Mouse (Mus musculus): ENCODE data around the gene Racgap1. TPM values are rescaled to one million over a fixed set of nuclear protein-coding genes. Genes with fewer than 3 reads are reported as not detected.

The Racgap1 gene
- polyA plus RNA-seq (2015; fragmentation: Nextera tagmentation; extraction: Ambion mirVana): 105 and 106 TPM in 2 replicates

DNA sequence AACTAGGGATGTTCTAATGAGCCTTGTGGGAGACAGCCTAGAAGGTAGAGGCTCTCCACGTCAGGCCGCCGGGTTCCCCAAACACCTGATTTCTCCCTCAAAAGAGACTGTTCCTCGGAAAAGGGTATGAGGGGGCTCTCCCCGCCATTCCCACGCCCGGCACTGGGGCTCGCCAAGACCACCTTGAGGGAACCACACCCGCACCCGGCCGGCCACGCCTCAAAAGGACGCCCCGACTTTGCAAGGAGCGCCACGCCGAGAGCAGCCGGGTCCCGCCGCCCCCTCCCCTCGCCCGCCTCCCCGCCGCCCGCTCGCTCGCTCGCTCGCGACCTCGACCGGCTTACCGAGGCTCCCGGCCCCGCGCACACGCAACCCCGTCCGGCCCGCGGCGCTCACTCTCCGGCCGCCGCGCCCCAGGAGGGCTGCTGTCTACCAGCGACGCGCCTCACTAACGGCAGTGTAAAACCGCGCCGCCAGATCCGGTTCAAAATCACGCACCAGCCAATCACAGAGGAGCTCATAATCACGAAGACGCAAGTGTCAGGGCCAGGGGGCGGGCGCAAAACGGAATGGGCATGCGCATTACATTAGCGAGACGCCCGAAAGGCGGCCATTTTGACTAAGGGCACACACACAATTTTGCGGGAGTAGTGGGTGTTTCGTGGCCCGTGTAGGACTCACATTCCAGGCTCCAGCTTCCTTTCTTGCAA lies at the start of gene Racgap1:
TSS of gene Racgap1 (minus strand) at position 494 of the 710 bp plus-strand sequence.
- peaks cover 44% of the 10 kb centered on the region for H3K4me1 ChIP-seq
- H3K9ac ChIP-seq: peak within 1 kb of the TSS; percentile 72
- H3K27ac ChIP-seq: no peak within 1 kb of the TSS; the same call in 1 of the 2 replicates
- H3K9me3 ChIP-seq: no peaks in the 10 kb centered on the region
- H3K4me2 ChIP-seq: peak within 1 kb of the TSS; percentile 83
- H3K4me3 ChIP-seq: peak within 1 kb of the TSS; percentile 90
- ATAC-seq (ENCODE audit: insufficient number of reproducible peaks, low FRiP score, low TSS enrichment, low read depth): peak; percentile 91
- peaks cover 39% of the 10 kb centered on the region for H3K27me3 ChIP-seq
- H3K36me3 ChIP-seq: no peaks in the 10 kb centered on the region
- under 1% methylated on average over 51 of the region's 68 CpGs for WGBS

DNA sequence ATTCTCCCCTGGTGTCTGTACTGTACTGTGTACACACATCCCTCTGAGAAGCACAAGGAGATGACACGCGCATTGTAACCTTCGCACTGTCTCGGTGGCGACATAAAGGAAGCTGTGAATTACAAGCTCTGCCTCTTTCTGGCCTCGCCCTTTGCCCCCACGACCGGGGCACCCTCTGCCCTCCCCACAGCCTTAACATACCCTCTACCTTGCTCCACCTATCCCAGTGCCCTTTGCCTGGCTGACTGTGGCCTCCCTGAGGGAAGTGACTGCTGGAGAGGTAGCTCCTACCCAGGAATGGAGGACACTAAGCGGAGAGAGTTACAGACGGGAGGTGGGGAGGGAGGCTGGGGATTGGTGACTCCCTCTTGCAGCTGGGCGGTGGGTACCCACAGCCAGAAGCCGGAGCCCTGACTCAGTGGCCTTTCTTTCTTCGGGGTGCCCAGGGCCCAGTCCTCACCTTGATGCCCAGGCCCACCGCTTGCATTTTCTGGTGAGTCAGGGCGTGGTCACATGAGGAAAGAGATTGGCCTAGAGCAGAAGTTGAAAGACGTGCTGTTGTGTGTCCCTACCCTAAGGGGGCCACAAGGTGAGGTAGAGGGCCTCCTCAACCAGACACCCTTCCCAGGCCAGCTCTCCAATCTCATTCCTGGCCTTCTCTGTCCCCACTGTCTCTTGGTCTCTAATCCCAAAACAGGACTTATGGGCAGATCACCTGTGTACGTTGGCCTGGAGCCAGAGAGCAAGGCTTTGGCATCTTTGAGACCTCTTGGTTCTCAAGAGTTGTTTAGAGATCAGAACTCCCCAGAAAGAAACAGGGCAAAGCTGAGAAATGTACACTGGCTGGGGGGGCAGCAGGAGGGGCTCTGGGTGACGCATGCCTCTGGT lies 49.0 kb upstream of the Racgap1 start:
- no peak overlapping the region for H3K4me3 ChIP-seq
- no peaks in the 10 kb centered on the region for H3K9me3 ChIP-seq
- H3K27ac ChIP-seq: no peak overlapping the region
- H3K36me3 ChIP-seq: peaks cover 18% of the 10 kb centered on the region
- peaks cover 33% of the 10 kb centered on the region for H3K4me1 ChIP-seq
- H3K27me3 ChIP-seq: peaks cover 14% of the 10 kb centered on the region
- WGBS: 86% methylated on average over 18 of the region's 18 CpGs
- ATAC-seq (ENCODE audit: insufficient number of reproducible peaks, low FRiP score, low TSS enrichment, low read depth): no peak
- H3K9ac ChIP-seq: no peak overlapping the region
- H3K4me2 ChIP-seq: no peak overlapping the region

DNA sequence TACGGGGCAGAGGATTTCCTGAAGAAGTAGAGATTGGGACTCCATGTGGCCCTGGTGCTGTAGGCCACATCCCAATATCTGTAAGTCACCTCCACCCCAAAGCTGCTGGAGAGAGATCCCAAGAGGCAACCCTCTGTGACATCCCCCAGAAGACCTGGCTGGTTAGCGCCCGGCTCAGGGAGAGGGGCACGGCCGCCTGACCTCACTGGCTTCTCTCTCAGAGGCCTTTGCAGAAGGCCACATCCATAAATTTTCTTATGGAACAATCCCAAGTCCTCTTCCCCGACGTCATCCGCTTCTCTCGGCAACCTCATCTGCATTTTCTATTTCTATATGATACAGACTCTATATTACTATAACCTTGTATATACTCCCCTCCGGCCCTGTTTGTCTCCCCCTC lies 48.3 kb upstream of the Racgap1 start:
- no peak overlapping the region for H3K4me3 ChIP-seq
- no peak overlapping the region for H3K4me2 ChIP-seq
- 85% methylated on average over 10 of the region's 10 CpGs for WGBS
- no peaks in the 10 kb centered on the region for H3K9me3 ChIP-seq
- no peak overlapping the region for H3K9ac ChIP-seq
- peaks cover 33% of the 10 kb centered on the region for H3K4me1 ChIP-seq
- peaks cover 13% of the 10 kb centered on the region for H3K36me3 ChIP-seq
- no peak overlapping the region for H3K27ac ChIP-seq
- no peak for ATAC-seq (ENCODE audit: insufficient number of reproducible peaks, low FRiP score, low TSS enrichment, low read depth)
- H3K27me3 ChIP-seq: peaks cover 20% of the 10 kb centered on the region

DNA sequence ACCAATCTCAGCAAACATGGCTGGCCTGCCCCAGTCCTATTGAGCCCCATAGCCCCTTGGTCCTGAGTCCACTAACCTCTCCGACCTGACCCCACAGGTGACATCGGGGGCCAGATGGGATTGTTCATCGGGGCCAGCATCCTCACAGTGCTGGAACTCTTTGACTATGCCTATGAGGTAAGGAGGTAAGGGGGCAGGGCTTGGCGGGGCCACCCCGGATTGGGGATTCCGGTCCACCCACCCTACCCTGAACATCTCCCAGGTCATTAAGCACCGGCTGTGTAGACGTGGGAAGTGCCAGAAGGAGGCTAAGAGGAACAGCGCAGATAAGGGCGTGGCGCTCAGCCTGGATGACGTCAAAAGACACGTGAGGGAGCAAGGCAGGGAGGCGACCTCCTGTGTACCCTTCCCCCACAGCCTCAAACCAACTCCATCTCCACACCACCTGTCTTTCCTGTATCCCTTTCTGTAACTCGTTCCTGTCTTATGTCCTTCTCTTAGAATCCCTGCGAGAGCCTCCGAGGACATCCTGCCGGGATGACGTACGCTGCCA lies 47.2 kb upstream of the Racgap1 start:
- Histone ChIP-seq H3K4me2 (no peak overlapping the region), H3K4me1 (peaks cover 23% of the 10 kb centered on the region), H3K27me3 (peaks cover 23% of the 10 kb centered on the region), H3K36me3 (peaks cover 2% of the 10 kb centered on the region; the same call in 1 of the 2 replicates), H3K4me3 (no peak overlapping the region), H3K27ac (no peak overlapping the region), H3K9ac (no peak overlapping the region), H3K9me3 (no peaks in the 10 kb centered on the region)
- ATAC-seq (ENCODE audit: insufficient number of reproducible peaks, low FRiP score, low TSS enrichment, low read depth): no peak
- 25% methylated on average over 20 of the region's 20 CpGs for WGBS

DNA sequence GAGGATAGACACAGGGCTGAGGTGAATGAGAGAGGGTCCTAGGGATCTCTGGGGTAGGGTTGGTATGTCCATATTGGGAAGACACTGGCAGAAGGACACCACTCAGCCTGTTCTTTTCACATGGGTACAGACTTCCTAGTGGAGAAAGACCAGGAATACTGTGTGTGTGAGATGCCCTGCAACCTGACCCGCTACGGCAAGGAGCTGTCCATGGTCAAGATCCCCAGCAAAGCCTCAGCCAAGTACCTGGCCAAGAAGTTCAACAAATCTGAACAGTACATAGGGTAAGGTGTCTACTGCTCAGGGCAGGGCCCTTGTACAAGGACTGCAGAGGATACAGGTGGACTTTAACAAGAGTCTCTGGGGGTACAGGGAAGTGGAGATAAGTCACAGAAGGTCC lies 45.9 kb upstream of the Racgap1 start:
- H3K4me2 ChIP-seq: no peak overlapping the region
- no peaks in the 10 kb centered on the region for H3K9me3 ChIP-seq
- no peak overlapping the region for H3K9ac ChIP-seq
- H3K36me3 ChIP-seq: no peaks in the 10 kb centered on the region
- H3K27me3 ChIP-seq: peaks cover 34% of the 10 kb centered on the region
- H3K4me3 ChIP-seq: no peak overlapping the region
- H3K4me1 ChIP-seq: peaks cover 14% of the 10 kb centered on the region; the same call in 1 of the 2 replicates
- ATAC-seq (ENCODE audit: insufficient number of reproducible peaks, low FRiP score, low TSS enrichment, low read depth): no peak
- WGBS: 7% methylated on average over 2 of the region's 2 CpGs
- H3K27ac ChIP-seq: no peak overlapping the region

DNA sequence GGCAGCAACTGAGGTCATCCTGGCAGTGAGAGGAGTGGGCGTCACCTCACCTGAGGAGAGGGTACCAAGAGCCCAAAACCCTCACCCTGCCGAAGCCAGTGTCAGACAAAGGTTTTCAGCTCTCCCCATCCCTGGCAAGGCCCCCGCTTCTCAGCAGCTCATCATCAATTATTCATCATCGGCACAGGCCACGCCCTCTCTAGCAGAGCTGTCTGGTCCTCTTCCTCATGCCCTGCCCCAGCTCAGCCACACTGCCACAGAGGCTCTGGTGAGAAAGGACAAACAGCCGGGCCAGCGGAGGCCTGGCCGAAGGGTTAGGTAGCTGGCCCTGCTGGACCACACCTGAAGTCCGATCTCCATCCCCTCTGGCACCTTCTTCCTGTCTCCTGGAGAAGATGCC lies 40.5 kb upstream of the Racgap1 start:
- H3K4me3 ChIP-seq: no peak overlapping the region
- ATAC-seq (ENCODE audit: insufficient number of reproducible peaks, low FRiP score, low TSS enrichment, low read depth): no peak
- H3K27me3 ChIP-seq: peaks cover 41% of the 10 kb centered on the region

DNA sequence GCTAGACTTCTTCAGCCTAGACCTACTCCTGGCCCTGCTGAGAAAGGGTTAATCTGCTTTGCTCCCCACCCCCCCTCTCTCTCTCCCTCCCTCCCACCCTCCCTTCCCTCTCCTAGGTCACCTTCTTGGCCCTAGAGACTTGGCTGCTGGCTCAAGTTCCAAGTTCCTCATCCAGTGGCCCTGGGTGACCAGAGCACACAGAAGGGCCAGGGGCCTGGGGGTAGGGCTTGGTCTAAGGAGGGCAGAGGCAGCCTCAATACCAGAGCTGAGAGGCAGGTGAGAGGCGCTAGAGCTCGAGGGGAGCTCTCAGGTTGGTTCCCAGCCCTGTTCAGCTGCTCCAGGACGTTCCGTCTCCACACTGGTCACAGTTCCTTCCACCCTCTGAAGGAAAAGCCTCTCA lies 39.5 kb upstream of the Racgap1 start:
- Histone ChIP-seq H3K9ac (no peak overlapping the region), H3K9me3 (no peaks in the 10 kb centered on the region), H3K36me3 (no peaks in the 10 kb centered on the region), H3K4me3 (no peak overlapping the region), H3K4me1 (0 out of 2 replicates have a peak, but pooled peaks cover 2% of the 10 kb centered on the region), H3K27me3 (peaks cover 37% of the 10 kb centered on the region), H3K4me2 (no peak overlapping the region), H3K27ac (no peak overlapping the region)
- WGBS: 12% methylated on average over 4 of the region's 4 CpGs
- no peak for ATAC-seq (ENCODE audit: insufficient number of reproducible peaks, low FRiP score, low TSS enrichment, low read depth)

More for the DNA sequence above, 40.5 kb upstream of the Racgap1 start:
- Histone ChIP-seq H3K4me1 (0 out of 2 replicates have a peak, but pooled peaks cover 2% of the 10 kb centered on the region), H3K9me3 (no peaks in the 10 kb centered on the region), H3K27ac (no peak overlapping the region), H3K9ac (no peak overlapping the region), H3K4me2 (no peak overlapping the region), H3K36me3 (no peaks in the 10 kb centered on the region)
- WGBS: 56% methylated on average over 9 of the region's 9 CpGs

DNA sequence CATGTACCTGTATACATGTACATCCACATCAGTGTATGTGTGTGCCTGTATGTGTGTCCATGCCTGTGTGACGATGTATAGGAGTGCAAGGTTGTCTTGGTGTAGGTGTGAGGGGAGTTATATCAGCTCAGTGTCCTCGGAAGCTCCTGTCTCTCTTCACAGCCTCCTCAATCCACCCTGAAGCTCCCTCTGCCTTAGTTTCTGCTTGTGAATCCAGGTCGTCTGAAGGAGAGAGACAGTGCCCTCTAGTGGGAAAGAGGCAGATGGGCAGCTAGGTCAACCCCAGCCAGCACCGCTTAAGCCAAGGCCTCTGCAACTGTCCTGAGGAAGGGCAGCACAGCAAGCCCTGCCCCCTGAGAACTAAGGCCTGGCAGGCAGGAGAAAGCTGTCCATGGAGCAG lies 37.3 kb upstream of the Racgap1 start:
- no peak for ATAC-seq (ENCODE audit: insufficient number of reproducible peaks, low FRiP score, low TSS enrichment, low read depth)
- no peak overlapping the region for H3K9ac ChIP-seq
- H3K4me2 ChIP-seq: no peak overlapping the region
- H3K9me3 ChIP-seq: no peaks in the 10 kb centered on the region
- peaks cover 27% of the 10 kb centered on the region for H3K27me3 ChIP-seq
- no peak overlapping the region for H3K4me3 ChIP-seq
- WGBS: 8% methylated on average over 4 of the region's 4 CpGs
- H3K36me3 ChIP-seq: no peaks in the 10 kb centered on the region
- no peak overlapping the region for H3K27ac ChIP-seq
- H3K4me1 ChIP-seq: 0 out of 2 replicates have a peak, but pooled peaks cover 2% of the 10 kb centered on the region

DNA sequence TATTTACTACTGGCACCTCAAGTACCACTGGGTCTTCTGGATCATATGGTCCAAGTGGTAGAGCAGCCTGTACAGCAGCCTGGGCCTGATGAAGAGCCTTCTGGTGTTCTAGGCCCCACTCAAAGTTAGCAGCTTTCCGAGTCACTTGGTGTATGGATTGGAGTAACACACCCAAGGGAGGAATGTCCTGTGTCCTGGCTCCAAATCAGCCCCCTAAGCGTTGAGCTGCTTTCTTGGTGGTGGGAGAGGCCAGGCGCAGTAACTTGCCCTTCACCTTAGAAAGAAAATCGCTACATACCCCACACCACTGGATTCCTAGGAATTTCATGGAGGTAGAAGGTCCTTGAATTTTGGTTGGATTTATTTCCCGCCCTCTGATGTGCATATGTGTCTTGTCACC lies 32.7 kb upstream of the Racgap1 start:
- no peaks in the 10 kb centered on the region for H3K4me1 ChIP-seq
- ATAC-seq (ENCODE audit: insufficient number of reproducible peaks, low FRiP score, low TSS enrichment, low read depth): no peak
- H3K9ac ChIP-seq: no peak overlapping the region
- no peak overlapping the region for H3K4me3 ChIP-seq
- 0 out of 2 replicates have a peak, but pooled peaks cover 3% of the 10 kb centered on the region for H3K27me3 ChIP-seq
- no peaks in the 10 kb centered on the region for H3K36me3 ChIP-seq
- H3K9me3 ChIP-seq: no peaks in the 10 kb centered on the region
- WGBS: 92% methylated on average over 5 of the region's 5 CpGs
- no peak overlapping the region for H3K27ac ChIP-seq
- no peak overlapping the region for H3K4me2 ChIP-seq

DNA sequence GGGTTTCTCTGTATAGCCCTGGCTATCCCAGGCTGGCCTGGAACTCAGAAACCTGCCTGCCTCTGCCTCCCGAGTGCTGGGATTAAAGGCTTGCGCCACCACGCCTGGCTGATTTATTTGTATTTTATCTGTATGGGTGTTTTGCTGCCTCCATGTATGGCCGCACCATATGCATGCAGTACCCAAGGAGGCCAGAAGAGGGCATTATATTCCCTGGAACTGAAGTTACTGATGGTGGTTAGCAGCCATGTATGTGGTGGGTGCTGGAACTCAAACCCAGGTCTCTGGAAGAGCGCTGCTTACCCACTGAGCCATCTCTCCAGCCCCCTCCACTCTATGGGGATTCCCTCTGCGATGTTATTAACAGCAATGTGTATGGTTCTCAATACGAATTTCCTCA lies 31.4 kb upstream of the Racgap1 start:
- Histone ChIP-seq H3K4me3 (no peak overlapping the region), H3K4me2 (no peak overlapping the region), H3K4me1 (peaks cover 6% of the 10 kb centered on the region), H3K27ac (no peak overlapping the region), H3K27me3 (0 out of 2 replicates have a peak, but pooled peaks cover 5% of the 10 kb centered on the region), H3K9me3 (no peaks in the 10 kb centered on the region), H3K36me3 (no peaks in the 10 kb centered on the region), H3K9ac (no peak overlapping the region)
- WGBS: 90% methylated on average over 7 of the region's 7 CpGs
- ATAC-seq (ENCODE audit: insufficient number of reproducible peaks, low FRiP score, low TSS enrichment, low read depth): no peak

DNA sequence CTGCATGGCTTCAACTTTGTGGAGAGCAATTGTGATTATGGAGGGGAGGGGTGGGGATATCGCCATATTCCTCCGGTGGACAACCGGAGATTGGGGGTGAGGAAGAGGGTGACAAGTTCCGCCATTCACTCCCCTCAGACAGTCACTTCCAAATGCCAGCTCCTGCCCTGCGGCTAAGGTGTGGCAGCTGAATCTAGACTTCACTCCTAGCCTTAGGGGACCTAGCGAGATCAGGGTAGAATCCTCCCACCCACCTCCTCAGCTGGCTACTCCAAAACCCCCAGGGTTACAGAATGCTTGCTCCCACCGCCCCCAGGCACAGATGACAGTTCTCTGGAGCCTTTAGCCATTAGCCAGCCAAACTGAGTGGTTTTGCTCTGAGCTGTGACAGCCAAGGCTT lies 27.6 kb upstream of the Racgap1 start:
- Histone ChIP-seq H3K27me3 (peaks cover 11% of the 10 kb centered on the region), H3K4me3 (no peak overlapping the region), H3K9ac (no peak overlapping the region), H3K9me3 (no peaks in the 10 kb centered on the region), H3K36me3 (no peaks in the 10 kb centered on the region), H3K4me2 (no peak overlapping the region), H3K27ac (no peak overlapping the region), H3K4me1 (peaks cover 9% of the 10 kb centered on the region)
- WGBS: 49% methylated on average over 7 of the region's 7 CpGs
- no peak for ATAC-seq (ENCODE audit: insufficient number of reproducible peaks, low FRiP score, low TSS enrichment, low read depth)

All from limb, embryonic 15.5 days (tissue).